Mouse (Mus musculus) left cerebral cortex, postnatal 25 days (tissue): ENCODE data around the gene Cbx5. TPM values are rescaled to one million over a fixed set of nuclear protein-coding genes. Genes with fewer than 3 reads are reported as not detected.

Experiments
- DNase-seq, 2 experiments: peaks; one replicate each; pipeline ENCODE4 v3.0.0; 2022; ENCODE audit warnings: low spot score in 2 of 2, mixed read lengths in 1 of 2
- intact Hi-C: fragments of 180-260 bp; cut with DNase I; formaldehyde crosslinking; loops from one replicate; pipeline ENCODE4 v1.15.1; 2025
- total RNA-seq, 2 experiments: library from RNA; stranded (reverse); gene quantifications; 2 replicates each; pipeline ENCODE4 v1.2.3; 2021

Cbx5 gene
- total RNA-seq, 2 experiments from 2014 or later: 173 to 187 TPM

- intact Hi-C loops: no loop called here
- DNase-seq: peak; percentile 53 to 77
Measured at GRCm38 (mm10) chr15:103182166-103182790, 57.3 kb downstream of the Cbx5 start.

- intact Hi-C loops: no loop called here
- no peak for DNase-seq
Measured at GRCm38 (mm10) chr15:103180406-103180805, 59.2 kb downstream of the Cbx5 start.

GRCm38 (mm10) chr15:103178767-103179166 lies 60.8 kb downstream of the Cbx5 start:
- intact Hi-C loops: loop anchor here (5.0 kb wide), 2 partner anchors 416 to 481 kb away; no protein-coding TSS in a partner anchor

GRCm38 (mm10) chr15:103178137-103178536 lies 61.5 kb downstream of the Cbx5 start:
- no peak for DNase-seq
- intact Hi-C loops: loop anchor here (5.0 kb wide), 2 partner anchors 416 to 481 kb away; no protein-coding TSS in a partner anchor

More at GRCm38 (mm10) chr15:103178767-103179166, 60.8 kb downstream of the Cbx5 start:
- DNase-seq: no peak

- intact Hi-C loops: loop anchor here (5.0 kb wide), 2 partner anchors 415 to 480 kb away; no protein-coding TSS in a partner anchor
- no peak for DNase-seq
Measured at GRCm38 (mm10) chr15:103177611-103178041, 62.0 kb downstream of the Cbx5 start.

- peak; percentile 90 to 93 for DNase-seq
- intact Hi-C loops: loop anchor here (5.0 kb wide), 2 partner anchors 415 to 480 kb away; no protein-coding TSS in a partner anchor
Measured at GRCm38 (mm10) chr15:103176874-103177421, 62.7 kb downstream of the Cbx5 start.

- intact Hi-C loops: loop anchor here (2.0 kb wide), 2 partner anchors 160 to 186 kb away; no protein-coding TSS in a partner anchor
- DNase-seq: no peak
Measured at GRCm38 (mm10) chr15:103173251-103173650, 66.4 kb downstream of the Cbx5 start.

- peak; percentile 55 to 61 for DNase-seq
- intact Hi-C loops: loop anchor here (2.0 kb wide), 2 partner anchors 160 to 186 kb away; no protein-coding TSS in a partner anchor
Measured at GRCm38 (mm10) chr15:103172537-103172936, 67.1 kb downstream of the Cbx5 start.

GRCm38 (mm10) chr15:103171276-103171675 lies 68.3 kb downstream of the Cbx5 start:
- DNase-seq: no peak
- intact Hi-C loops: no loop called here

- no peak for DNase-seq
- intact Hi-C loops: no loop called here
Measured at GRCm38 (mm10) chr15:103170316-103170679, 69.3 kb downstream of the Cbx5 start.

GRCm38 (mm10) chr15:103169612-103170315 lies 69.9 kb downstream of the Cbx5 start:
- intact Hi-C loops: no loop called here
- no peak for DNase-seq

- intact Hi-C loops: no loop called here
- DNase-seq: no peak
Measured at GRCm38 (mm10) chr15:103168801-103169611, 70.6 kb downstream of the Cbx5 start.

- intact Hi-C loops: no loop called here
- no peak for DNase-seq
Measured at GRCm38 (mm10) chr15:103167786-103168185, 71.8 kb downstream of the Cbx5 start.

- intact Hi-C loops: no loop called here
Measured at GRCm38 (mm10) chr15:103167042-103167615, 72.5 kb downstream of the Cbx5 start, which contains the start of gene Smug1. Smug1 (minus strand) TSS chr15:103167092.

GRCm38 (mm10) chr15:103165924-103166323 lies 73.7 kb downstream of the Cbx5 start:
- intact Hi-C loops: loop anchor here (1.0 kb wide), 1 partner anchor 153 kb away; no protein-coding TSS in a partner anchor
- no peak for DNase-seq

More at GRCm38 (mm10) chr15:103167042-103167615, 72.5 kb downstream of the Cbx5 start, which contains the start of gene Smug1:
- DNase-seq: no peak

- peak; percentile 87 to 93 for DNase-seq
- intact Hi-C loops: loop anchor here (1.0 kb wide), 1 partner anchor 152 kb away; no protein-coding TSS in a partner anchor
Measured at GRCm38 (mm10) chr15:103165379-103165778, 74.2 kb downstream of the Cbx5 start.

- DNase-seq: peak; percentile 88 to 97
- intact Hi-C loops: no loop called here
Measured at GRCm38 (mm10) chr15:103163182-103163919, 76.3 kb downstream of the Cbx5 start.

GRCm38 (mm10) chr15:103157585-103157984 lies 82.0 kb downstream of the Cbx5 start:
- peak in 1 of 2 experiments; percentile 65 for DNase-seq

More at GRCm38 (mm10) chr15:103157585-103157984, 82.0 kb downstream of the Cbx5 start:
- intact Hi-C loops: no loop called here
